14 mouse cellular contexts compared by ENCODE assay signal in the genomic region with DNA sequence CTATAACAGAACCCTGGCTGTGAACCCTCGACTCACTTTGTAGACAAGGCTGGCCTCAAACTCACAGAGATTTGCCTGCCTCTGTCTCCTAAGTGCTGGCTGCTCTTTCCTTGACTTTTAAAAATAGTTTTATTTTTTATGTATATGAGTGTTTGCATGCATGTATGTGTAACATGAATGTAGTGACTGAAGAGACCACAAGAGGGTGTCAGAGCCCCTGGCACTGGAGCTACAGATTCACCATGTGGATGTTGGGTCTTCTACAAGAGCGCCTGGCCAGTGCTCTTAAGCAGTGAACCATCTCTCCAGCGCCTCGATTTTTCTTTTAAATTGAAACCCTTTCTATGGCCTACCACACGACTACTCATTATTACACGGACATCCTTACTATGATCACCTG. TPM values are rescaled to one million over a fixed set of nuclear protein-coding genes. Genes with fewer than 3 reads are reported as not detected.
DNase-seq lines count a peak whose midpoint lies in the region; ATAC-seq and TF ChIP-seq lines count a peak whose summit lies in the region.
"Had no signal": no experiment of that assay in that cellular context is flagged by ENCODE, and none has a peak within 500 bp of the region (broad histone marks: within the 10 kb centered on the region; RNA-seq: fewer than 3 reads in every experiment).

No protein-coding gene starts in this region.

- H3K36me3 ChIP-seq in lung, postnatal 0 days (ENCODE audit: insufficient read depth, low read length): peaks cover 13% of the 10 kb centered on the region; the same call in 1 of the 2 replicates

- TF ChIP-seq EP300 in lung, postnatal 0 days (IDR thresholded peaks at IDR 0.05): no peak

- DNase-seq in gastrocnemius, adult 2 months: no peak
- no peak for DNase-seq in gastrocnemius, adult 8-10 months (ENCODE audit: low spot score in 2 of 2)
- DNase-seq in lung, postnatal 0 days (ENCODE audit: low spot score): peak; percentile 39
- DNase-seq in lung, postnatal 4 days: no peak
- peak; percentile 31 for DNase-seq in brain, adult 2 months (ENCODE audit: low read depth, low spot score)
- peak; percentile 42 for DNase-seq in retina, embryonic 14.5 days (ENCODE audit: low spot score)
- DNase-seq in T-cell, adult 2 months (ENCODE audit: low spot score): no peak
- DNase-seq in ovary, adult 18-20 months (ENCODE audit: low spot score): no peak
- DNase-seq: heart, adult 18-20 months; thymus, postnatal 4 days had no signal

- WGBS in lung, postnatal 0 days: 94% methylated on average over 6 of the region's 6 CpGs

- intact Hi-C loops in gastrocnemius, adult 2 months (cut with DNase I): no loop called here

- no peak overlapping the region for H3K9ac ChIP-seq in lung, postnatal 0 days (replicated peaks; ENCODE audit: low read depth)
- H3K9ac ChIP-seq: embryonic facial prominence, embryonic 13.5 days had no signal

- no peak for ATAC-seq in lung, postnatal 0 days
- ATAC-seq: forebrain, embryonic 14.5 days had no signal

- H3K4me3 ChIP-seq in gastrocnemius, adult 2 months: no peak overlapping the region
- H3K4me3 ChIP-seq in lung, postnatal 0 days (ENCODE audit: low read depth, low read length): no peak overlapping the region
- H3K4me3 ChIP-seq: embryonic facial prominence, embryonic 13.5 days; hindbrain, embryonic 10.5 days had no signal

- H3K9me3 ChIP-seq in lung, postnatal 0 days (ENCODE audit: low read length): no peaks in the 10 kb centered on the region
- H3K9me3 ChIP-seq: embryonic facial prominence, embryonic 13.5 days; G1E; hindbrain, embryonic 10.5 days had no signal

- H3K27ac ChIP-seq in gastrocnemius, adult 2 months: no peak overlapping the region
- no peak overlapping the region for H3K27ac ChIP-seq in lung, postnatal 0 days (ENCODE audit: low read length)
- H3K27ac ChIP-seq: embryonic facial prominence, embryonic 13.5 days; hindbrain, embryonic 10.5 days had no signal

- H3K4me1 ChIP-seq in lung, postnatal 0 days (ENCODE audit: insufficient read depth, low read depth, low read length): no peaks in the 10 kb centered on the region
- H3K4me1 ChIP-seq: embryonic facial prominence, embryonic 13.5 days; hindbrain, embryonic 10.5 days had no signal

- H3K27me3 ChIP-seq in lung, postnatal 0 days (replicated peaks; ENCODE audit: insufficient read depth, low read length): no peaks in the 10 kb centered on the region
- H3K27me3 ChIP-seq: embryonic facial prominence, embryonic 13.5 days had no signal

- TF ChIP-seq CTCF in gastrocnemius, adult 2 months (IDR thresholded peaks at IDR 0.05): peak; percentile 17; the same call in 1 of the 2 replicates
- TF ChIP-seq CTCF in lung, postnatal 0 days (IDR thresholded peaks at IDR 0.05): peak; percentile 50

- no peak overlapping the region for H3K4me2 ChIP-seq in lung, postnatal 0 days (replicated peaks; ENCODE audit: low read depth, low read length)
- H3K4me2 ChIP-seq: embryonic facial prominence, embryonic 13.5 days had no signal

RNA-seq across cellular contexts. Expression of a gene that starts 18.9 kb away (rescaled TPM):
- 10 to 100 TPM; 33.1 to 33.8 TPM for total RNA-seq in gastrocnemius, adult 2 months (2021)
- 10 to 100 TPM; 33.2 to 40.7 (median 36.2) TPM for total RNA-seq in gastrocnemius, adult 8-10 months (2022)
- 46.3 and 47.9 TPM in 2 replicates for polyA plus RNA-seq in lung, postnatal 0 days (2015; fragmentation: Nextera tagmentation; extraction: Ambion mirVana)

RNA-seq across cellular contexts. Expression of a gene that starts 57.3 kb away (rescaled TPM):
- 10 to 100 TPM; 11.2 to 13.8 TPM for total RNA-seq in gastrocnemius, adult 2 months (2021)
- 1 to 10 TPM; 6.8 to 9.8 (median 8.5) TPM for total RNA-seq in gastrocnemius, adult 8-10 months (2022)
- polyA plus RNA-seq in lung, postnatal 0 days (2015; fragmentation: Nextera tagmentation; extraction: Ambion mirVana): 12.7 and 13.1 TPM in 2 replicates

Comparison
In these comparisons a context has a peak if more than half of its experiments do, and no peak if none do; other contexts are left out.
1. DNase-seq: peak in lung, postnatal 0 days (single experiment), brain, adult 2 months (single experiment) and retina, embryonic 14.5 days (single experiment); none in gastrocnemius, adult 2 months (single experiment), gastrocnemius, adult 8-10 months (0 of 2), lung, postnatal 4 days (0 of 2), T-cell, adult 2 months (single experiment) and ovary, adult 18-20 months (single experiment).